Mouse (Mus musculus) forebrain, embryonic 14.5 days (tissue): Measurements from ENCODE around the gene Arid4a. TPM values are rescaled to one million over a fixed set of nuclear protein-coding genes. Genes with fewer than 3 reads are reported as not detected.

ENCODE experiments used
- ATAC-seq: fragments of 200-750 bp; cut with Nextera tagmentation; 2 replicates; pipeline ENCODE4 v1.8.0; 2017; ENCODE audit warnings: mild to moderate bottlenecking, moderate library complexity
- DNase-seq: peaks from one replicate; pipeline ENCODE4 v3.0.0-alpha.2; 2015; ENCODE audit warnings: low spot score
- H3K27ac ChIP-seq: fragments of 300-500 bp; sonication (generic); 2 replicates; pipeline ENCODE4 v1.5.1; 2014; ENCODE audit warnings: low read depth, mild to moderate bottlenecking, control low read depth, low read length, moderate library complexity
- H3K27me3 ChIP-seq: fragments of 300-500 bp; sonication (generic); replicated peaks from 2 replicates; pipeline ENCODE4 v1.6.1; 2014; ENCODE audit warnings: low read length, control low read depth, mixed read lengths; ENCODE audit not compliant: control insufficient read depth, insufficient read depth
- H3K36me3 ChIP-seq: fragments of 300-500 bp; sonication (generic); 2 replicates; pipeline ENCODE4 v1.6.1; 2014; ENCODE audit warnings: low read length, control low read depth; ENCODE audit not compliant: control insufficient read depth, insufficient read depth
- H3K4me1 ChIP-seq: fragments of 300-500 bp; sonication (generic); 2 replicates; pipeline ENCODE4 v1.6.1; 2014; ENCODE audit warnings: antibody characterized with exemption, low read length, control low read depth; ENCODE audit not compliant: control insufficient read depth, insufficient read depth
- H3K4me2 ChIP-seq: fragments of 300-500 bp; sonication (generic); 2 replicates; pipeline ENCODE4 v1.6.1; 2014; ENCODE audit warnings: mild to moderate bottlenecking, control low read depth, low read length
- H3K4me3 ChIP-seq: fragments of 300-500 bp; sonication (generic); 2 replicates; pipeline ENCODE4 v1.5.1; 2014; ENCODE audit warnings: low read depth, low read length, control low read depth
- H3K9ac ChIP-seq: fragments of 300-500 bp; sonication (generic); 2 replicates; pipeline ENCODE4 v1.6.1; 2014; ENCODE audit warnings: mild to moderate bottlenecking, low read length, control low read depth, moderate library complexity
- H3K9me3 ChIP-seq: fragments of 300-500 bp; sonication (generic); replicated peaks from 2 replicates; pipeline ENCODE4 v1.6.1; 2016; ENCODE audit warnings: low read length, control low read depth, mixed read lengths; ENCODE audit not compliant: control insufficient read depth
- WGBS: fragments of 180-500 bp; shearing (Covaris S2); extraction: QIAGEN DNeasy Blood & Tissue Kit; methylation state at CpG from one replicate; pipeline ENCODE4 v1.1.7; 2014; 5-methylcytosine and 5-hydroxymethylcytosine counted together
- polyA plus RNA-seq: library from polyadenylated mRNA; unstranded; fragments of >200 nt; fragmentation: Nextera tagmentation; extraction: Ambion mirVana; gene quantifications from 2 replicates; pipeline ENCODE4 v1.2.1, GENCODE M21; 2014

Arid4a gene
- polyA plus RNA-seq, 1 experiment from 2014 or later: 34.1 TPM

DNA sequence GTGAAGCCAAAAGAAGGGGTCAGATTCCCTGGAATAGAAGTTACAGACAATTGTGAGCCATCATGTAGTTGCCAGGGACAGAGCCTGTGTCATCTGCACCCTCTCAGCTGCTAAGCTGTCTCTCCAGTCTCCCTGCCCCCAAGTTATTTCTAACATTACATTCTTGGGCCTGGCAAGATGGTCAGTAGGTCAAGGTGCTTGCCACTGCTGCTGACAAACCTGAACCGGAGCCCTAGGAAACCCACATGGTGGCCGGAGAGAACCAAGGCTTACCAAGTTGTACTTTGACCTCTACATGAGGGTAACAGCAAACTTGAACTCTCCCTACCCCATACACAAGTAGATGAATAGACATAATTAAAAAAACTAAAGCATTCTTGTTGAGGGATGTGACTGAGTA, 28.7 kb downstream of the Arid4a start:
- Histone ChIP-seq H3K27ac (no peak overlapping the region), H3K9me3 (no peaks in the 10 kb centered on the region), H3K4me1 (peaks cover 14% of the 10 kb centered on the region), H3K9ac (no peak overlapping the region), H3K4me2 (no peak overlapping the region), H3K4me3 (no peak overlapping the region), H3K27me3 (no peaks in the 10 kb centered on the region), H3K36me3 (peaks cover 41% of the 10 kb centered on the region)
- DNase-seq: no peak
- no peak for ATAC-seq
- 95% methylated on average over 2 of the region's 2 CpGs for WGBS

DNA sequence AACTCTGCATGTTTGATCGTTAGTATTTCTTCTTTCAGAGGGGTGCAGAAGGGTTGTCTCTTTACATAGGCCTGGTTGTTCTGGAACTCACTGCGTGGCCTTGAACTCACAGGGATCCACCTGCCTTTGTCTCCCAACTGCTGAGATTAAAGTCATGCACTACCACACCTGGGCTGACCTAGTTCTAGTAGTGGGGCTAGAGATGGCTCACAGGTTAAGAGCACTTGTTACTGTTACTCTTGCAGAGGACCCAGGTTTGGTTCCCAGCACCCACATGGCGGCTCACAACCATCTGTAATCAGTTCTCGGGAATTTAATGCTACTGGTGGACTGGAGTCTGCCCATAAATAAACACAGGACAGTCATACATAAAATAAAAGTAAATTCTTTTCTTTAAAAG, 30.7 kb downstream of the Arid4a start:
- H3K27ac ChIP-seq: peak overlapping the region; percentile 98; the same call in 1 of the 2 replicates
- WGBS: 96% methylated on average over 4 of the region's 4 CpGs
- no peak for ATAC-seq

DNA sequence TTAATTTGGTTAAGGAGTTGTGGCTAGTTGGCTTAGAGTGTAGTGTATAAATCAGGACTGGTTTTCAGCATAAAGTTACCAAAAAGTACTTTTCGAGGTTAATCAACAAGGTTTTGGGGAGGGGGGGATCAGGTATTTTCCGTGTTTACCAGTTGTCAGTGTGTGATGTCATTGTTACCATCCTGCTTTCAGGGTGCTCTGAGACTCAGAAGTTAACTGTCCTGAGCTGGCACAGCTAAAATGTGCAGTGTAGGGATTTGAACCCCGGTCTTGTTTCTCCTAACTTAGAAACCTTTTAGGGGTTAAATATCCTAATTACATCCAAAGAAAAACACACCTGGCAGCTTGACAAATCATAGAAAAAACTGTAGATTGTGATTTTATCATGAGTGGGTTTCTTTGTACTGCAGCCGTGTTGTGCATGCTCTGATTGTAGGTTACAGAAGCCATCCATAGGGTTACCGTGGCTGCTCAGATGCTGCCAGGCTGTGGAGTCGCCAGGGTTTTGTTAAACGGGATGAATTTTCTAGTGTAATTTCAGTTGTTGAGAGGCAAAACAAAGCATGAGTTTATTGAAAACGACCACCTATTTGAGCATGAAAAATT, 31.8 kb downstream of the Arid4a start:
- DNase-seq (no peak), ATAC-seq (peak; percentile 58)
- H3K27me3 ChIP-seq: no peaks in the 10 kb centered on the region
- H3K9me3 ChIP-seq: no peaks in the 10 kb centered on the region
- H3K36me3 ChIP-seq: peaks cover 19% of the 10 kb centered on the region
- peak overlapping the region; percentile 98 for H3K27ac ChIP-seq
- H3K9ac ChIP-seq: peak overlapping the region; percentile 61
- H3K4me1 ChIP-seq: peaks cover 21% of the 10 kb centered on the region
- WGBS: 26% methylated on average over 8 of the region's 8 CpGs
- H3K4me2 ChIP-seq: peak overlapping the region; percentile 67
- peak overlapping the region; percentile 35 for H3K4me3 ChIP-seq

More for the DNA sequence above, 30.7 kb downstream of the Arid4a start:
- H3K4me2 ChIP-seq: no peak overlapping the region
- no peaks in the 10 kb centered on the region for H3K27me3 ChIP-seq
- H3K9me3 ChIP-seq: no peaks in the 10 kb centered on the region
- H3K4me3 ChIP-seq: no peak overlapping the region
- H3K4me1 ChIP-seq: peaks cover 21% of the 10 kb centered on the region
- DNase-seq: no peak
- H3K36me3 ChIP-seq: peaks cover 29% of the 10 kb centered on the region
- H3K9ac ChIP-seq: no peak overlapping the region

DNA sequence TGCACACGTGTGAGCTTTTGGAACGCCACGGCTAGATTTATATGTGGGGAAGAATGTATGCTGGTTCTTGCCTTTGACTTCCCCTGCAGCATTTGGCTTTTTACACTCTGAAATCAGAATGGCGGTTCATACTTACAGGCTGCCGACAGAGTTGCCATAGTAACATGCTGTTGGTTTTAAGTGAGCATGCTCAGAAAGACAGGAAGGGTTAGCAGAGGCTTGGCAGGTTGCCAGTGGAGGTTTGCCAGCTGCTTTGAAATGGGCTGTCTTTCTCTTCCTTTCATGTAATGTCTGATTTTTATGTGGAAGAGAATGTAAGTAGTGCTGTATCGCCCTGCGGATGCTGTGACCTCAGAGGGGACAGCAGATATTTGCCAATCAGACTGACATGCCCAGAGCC, 32.3 kb downstream of the Arid4a start:
- peak overlapping the region; percentile 98 for H3K27ac ChIP-seq
- no peaks in the 10 kb centered on the region for H3K9me3 ChIP-seq
- ATAC-seq (peak; percentile 95), DNase-seq (peak; percentile 100)
- H3K4me3 ChIP-seq: peak overlapping the region; percentile 35
- no peaks in the 10 kb centered on the region for H3K27me3 ChIP-seq
- peak overlapping the region; percentile 64 for H3K9ac ChIP-seq
- H3K4me2 ChIP-seq: peak overlapping the region; percentile 67
- H3K36me3 ChIP-seq: peaks cover 17% of the 10 kb centered on the region
- H3K4me1 ChIP-seq: peaks cover 26% of the 10 kb centered on the region
- WGBS: 2% methylated on average over 7 of the region's 7 CpGs

- peak overlapping the region; percentile 64 for H3K9ac ChIP-seq
- 26% methylated on average over 1 of the region's 1 CpGs for WGBS
- no peaks in the 10 kb centered on the region for H3K27me3 ChIP-seq
- ATAC-seq: no peak
- H3K4me2 ChIP-seq: peak overlapping the region; percentile 67
- peaks cover 26% of the 10 kb centered on the region for H3K4me1 ChIP-seq
- peaks cover 12% of the 10 kb centered on the region for H3K36me3 ChIP-seq
- peak overlapping the region; percentile 98 for H3K27ac ChIP-seq
- no peaks in the 10 kb centered on the region for H3K9me3 ChIP-seq
- DNase-seq: no peak
- H3K4me3 ChIP-seq: peak overlapping the region; percentile 35
Observed at GRCm38 (mm10) chr12:71048561-71048960, 32.8 kb downstream of the Arid4a start.

GRCm38 (mm10) chr12:71049596-71050265, 33.9 kb downstream of the Arid4a start:
- ATAC-seq (0 out of 2 replicates have a peak, but pooled peaks have one; percentile 9), DNase-seq (peak; percentile 29)

GRCm38 (mm10) chr12:71051079-71051478, 35.3 kb downstream of the Arid4a start:
- H3K4me3 ChIP-seq: no peak overlapping the region
- H3K4me2 ChIP-seq: peak overlapping the region; percentile 25; the same call in 1 of the 2 replicates
- peaks cover 10% of the 10 kb centered on the region for H3K36me3 ChIP-seq
- H3K4me1 ChIP-seq: peaks cover 26% of the 10 kb centered on the region
- peak; percentile 53 for DNase-seq
- H3K27ac ChIP-seq: no peak overlapping the region
- no peak overlapping the region for H3K9ac ChIP-seq
- H3K9me3 ChIP-seq: no peaks in the 10 kb centered on the region
- no peak for ATAC-seq
- H3K27me3 ChIP-seq: no peaks in the 10 kb centered on the region
- WGBS: 70% methylated on average over 3 of the region's 3 CpGs

More at GRCm38 (mm10) chr12:71049596-71050265, 33.9 kb downstream of the Arid4a start:
- peak overlapping the region; percentile 98 for H3K27ac ChIP-seq
- H3K4me2 ChIP-seq: peak overlapping the region; percentile 67
- H3K4me3 ChIP-seq: peak overlapping the region; percentile 35
- H3K27me3 ChIP-seq: no peaks in the 10 kb centered on the region
- peaks cover 26% of the 10 kb centered on the region for H3K4me1 ChIP-seq
- H3K9me3 ChIP-seq: no peaks in the 10 kb centered on the region
- 51% methylated on average over 10 of the region's 10 CpGs for WGBS
- peak overlapping the region; percentile 64 for H3K9ac ChIP-seq
- peaks cover 12% of the 10 kb centered on the region for H3K36me3 ChIP-seq

DNA sequence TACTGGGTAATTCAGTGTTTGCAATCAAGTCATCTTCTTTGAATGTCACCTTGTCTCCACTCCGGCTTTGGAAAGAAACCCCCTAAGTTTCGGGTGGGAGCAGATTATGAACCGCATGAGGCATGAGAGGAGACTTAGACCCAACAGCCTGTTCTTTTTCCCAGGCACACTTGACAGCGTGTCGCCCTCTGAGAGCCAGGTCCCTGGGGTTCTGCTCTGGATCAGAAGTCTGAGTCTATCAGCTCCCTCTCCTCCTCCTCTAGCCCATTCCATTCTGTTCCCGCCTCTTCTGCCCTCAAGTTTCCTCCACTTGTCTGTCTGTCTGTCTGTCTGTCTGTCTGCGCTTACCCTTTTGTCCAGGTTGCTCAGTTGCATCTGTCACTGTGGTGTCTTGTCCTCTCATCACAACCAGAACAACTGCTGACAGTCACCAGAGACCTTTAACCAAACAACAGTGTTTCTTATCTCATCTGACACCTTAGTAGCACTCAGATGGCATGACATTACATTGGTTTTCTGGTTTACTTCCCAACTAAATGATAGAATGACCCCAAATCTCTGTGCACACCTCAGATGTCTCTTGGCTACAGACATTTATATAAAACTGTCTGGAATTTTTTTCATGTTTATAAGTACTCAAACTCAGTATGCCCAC, 36.7 kb downstream of the Arid4a start:
- Histone ChIP-seq H3K9ac (no peak overlapping the region), H3K9me3 (no peaks in the 10 kb centered on the region), H3K4me2 (no peak overlapping the region), H3K36me3 (peaks cover 4% of the 10 kb centered on the region; the same call in 1 of the 2 replicates), H3K27ac (no peak overlapping the region), H3K27me3 (no peaks in the 10 kb centered on the region), H3K4me3 (no peak overlapping the region), H3K4me1 (peaks cover 22% of the 10 kb centered on the region)
- ATAC-seq (no peak), DNase-seq (no peak)
- 90% methylated on average over 7 of the region's 7 CpGs for WGBS
